Mouse (Mus musculus): ENCODE results near the gene Rragc. TPM values are rescaled to one million over a fixed set of nuclear protein-coding genes. Genes with fewer than 3 reads are reported as not detected.
"Not testable (repeated sequence)": the region's sequence is repeated elsewhere in the genome, so short reads cannot be mapped to it uniquely, and the experiment has no call there.

The Rragc gene
- total RNA-seq (2021) = 10 to 100 TPM; 50.8 to 52.6 TPM

DNA sequence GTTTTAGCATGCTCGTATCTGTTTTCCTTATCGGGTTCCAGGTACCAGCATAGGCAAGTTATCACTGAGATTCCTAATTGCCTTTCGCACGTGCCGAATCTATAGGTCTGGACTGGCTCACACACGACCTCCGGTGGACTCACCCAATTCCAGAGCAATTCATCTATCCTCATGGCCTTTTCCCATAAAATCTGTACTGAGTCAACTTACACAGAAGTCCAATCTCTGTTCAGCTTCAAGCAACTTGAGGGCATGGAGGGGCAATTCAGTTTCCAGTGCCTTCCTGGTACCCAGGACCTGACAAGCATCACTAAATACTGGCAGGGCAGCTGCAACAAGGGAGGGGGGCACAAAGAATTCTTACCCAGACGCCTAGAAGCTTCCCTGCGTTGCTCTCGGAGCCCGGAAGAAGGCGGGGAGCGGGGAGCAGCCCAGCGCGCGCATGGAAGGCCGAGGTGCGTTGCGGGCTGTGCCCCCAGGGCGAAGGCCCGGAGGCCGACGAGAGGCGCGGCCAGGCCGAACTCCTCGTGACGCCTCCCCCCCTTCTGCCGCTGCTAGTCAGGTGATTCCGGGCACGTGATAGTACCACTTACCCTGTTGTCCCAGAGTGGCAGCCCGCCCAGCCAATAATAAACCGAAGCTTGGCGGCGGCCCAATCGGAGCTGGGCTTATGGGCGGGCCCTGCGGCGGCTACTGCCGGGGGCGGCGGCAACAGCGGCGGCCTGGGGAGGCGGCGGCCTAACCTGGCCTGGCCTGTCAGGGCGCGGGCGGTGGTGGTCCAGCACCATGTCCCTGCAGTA lies at the start of gene Rragc:
Gene Rragc, plus strand, starts transcription at position 699 of the 800 bp plus-strand sequence.
- DNase-seq = peak; percentile 100

GRCm38 (mm10) chr4:123893726-123894125 lies 23.5 kb upstream of the Rragc start:
- DNase-seq = no peak

- DNase-seq = no peak
Measured at GRCm38 (mm10) chr4:123894295-123894694, 23.0 kb upstream of the Rragc start.

- DNase-seq = peak; percentile 72
Measured at GRCm38 (mm10) chr4:123898696-123899095, 18.6 kb upstream of the Rragc start.

GRCm38 (mm10) chr4:123903432-123903831 lies 13.8 kb upstream of the Rragc start:
- DNase-seq = no peak

- peak; percentile 100 for DNase-seq
Measured at GRCm38 (mm10) chr4:123904333-123905125, 12.7 kb upstream of the Rragc start, which contains the start of gene Mycbp. Gene Mycbp, plus strand, starts transcription at chr4:123904832.

- no peak for DNase-seq
Measured at GRCm38 (mm10) chr4:123905126-123905668, 12.0 kb upstream of the Rragc start.

DNA sequence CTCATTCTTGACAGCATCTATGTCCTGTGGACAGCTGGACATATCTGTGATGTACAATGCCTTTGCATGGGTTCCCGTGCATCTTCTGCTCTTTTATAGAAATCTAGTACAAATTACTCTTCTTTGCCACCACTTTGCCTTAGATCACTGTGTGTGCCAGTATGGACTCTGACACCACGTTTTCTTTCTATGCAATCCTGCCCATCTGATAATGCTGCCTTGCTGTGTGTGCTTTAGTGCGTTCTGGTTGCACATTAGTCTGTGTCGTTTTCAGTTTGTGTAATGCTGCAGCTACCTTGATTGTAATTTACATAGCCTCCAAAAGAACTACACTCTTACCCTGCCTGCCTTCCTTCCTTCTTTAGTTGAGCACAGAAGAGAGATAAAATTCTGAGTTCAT lies 5.7 kb upstream of the Rragc start:
- no peak for DNase-seq

DNA sequence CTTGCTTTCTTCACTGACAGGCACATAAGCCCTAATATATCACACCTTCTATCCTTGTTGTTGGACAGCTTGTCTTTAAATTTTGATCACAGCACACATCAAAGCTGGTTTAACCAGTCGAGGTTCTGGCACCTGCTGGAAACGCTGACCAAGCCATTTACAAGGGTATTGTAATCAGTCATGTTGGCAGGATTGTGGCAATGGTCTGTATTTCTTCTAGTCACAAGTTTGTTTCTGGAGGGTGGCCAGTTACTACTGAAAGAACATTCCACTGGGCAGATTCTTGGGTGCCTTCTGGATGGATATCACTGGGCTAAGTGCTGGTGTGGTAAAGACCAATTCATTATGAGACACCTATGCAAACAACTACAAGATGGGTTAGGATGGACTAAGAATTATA lies 4.8 kb upstream of the Rragc start:
- no peak for DNase-seq

DNA sequence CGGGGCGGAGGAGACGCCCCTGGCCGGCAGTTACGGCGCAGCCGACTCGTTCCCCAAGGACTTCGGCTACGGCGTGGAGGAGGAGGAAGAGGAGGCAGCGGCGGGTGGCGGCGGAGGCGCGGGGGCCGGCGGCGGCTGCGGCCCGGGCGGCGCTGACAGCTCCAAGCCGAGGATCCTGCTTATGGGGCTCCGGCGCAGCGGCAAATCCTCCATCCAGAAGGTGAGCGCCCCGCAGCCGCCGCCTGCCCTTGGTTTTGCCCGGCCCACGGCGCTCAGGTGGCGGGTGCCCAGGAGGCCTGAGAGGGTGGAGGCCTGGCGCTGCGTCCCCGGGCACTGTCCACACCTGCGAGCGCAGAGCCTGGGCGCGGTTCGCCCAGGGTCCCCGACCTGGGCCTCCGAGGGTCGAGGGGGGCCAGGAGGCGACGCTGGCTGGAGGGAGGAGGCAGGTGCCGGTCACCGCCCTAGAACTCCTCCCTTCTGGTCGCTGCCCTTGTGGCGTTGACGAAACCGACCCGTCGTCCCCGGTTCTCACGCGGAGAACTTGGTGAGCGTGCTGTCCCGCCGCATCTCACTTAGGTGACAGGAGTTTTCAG lies 398 bp downstream of the Rragc start, which contains the start of gene 4930535I16Rik:
Gene 4930535I16Rik, minus strand, starts transcription at position 475 of the 593 bp plus-strand sequence.
- peak; percentile 52 for DNase-seq

DNA sequence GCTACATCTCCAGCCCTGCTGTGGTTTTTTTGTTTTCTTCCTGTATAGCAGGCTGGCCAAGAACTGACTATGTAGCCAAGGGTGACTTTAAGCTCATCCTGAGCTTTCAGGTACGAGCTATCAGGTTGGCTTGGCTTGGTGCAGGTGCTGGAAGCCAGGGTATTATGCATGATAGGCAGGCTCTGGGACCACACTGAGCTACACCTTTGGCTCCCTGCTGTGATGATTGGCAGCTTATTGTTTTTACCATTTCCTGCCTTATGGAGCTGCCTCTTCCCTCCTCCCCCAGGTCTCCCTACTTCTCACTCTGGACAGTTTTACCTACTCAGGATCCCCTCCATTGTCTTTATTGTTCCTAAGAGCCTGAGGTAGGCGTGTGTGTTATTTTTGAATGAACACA lies 1.6 kb downstream of the Rragc start:
- no peak for DNase-seq

- DNase-seq = no peak
Measured at GRCm38 (mm10) chr4:123921055-123921565, 3.9 kb downstream of the Rragc start.

DNA sequence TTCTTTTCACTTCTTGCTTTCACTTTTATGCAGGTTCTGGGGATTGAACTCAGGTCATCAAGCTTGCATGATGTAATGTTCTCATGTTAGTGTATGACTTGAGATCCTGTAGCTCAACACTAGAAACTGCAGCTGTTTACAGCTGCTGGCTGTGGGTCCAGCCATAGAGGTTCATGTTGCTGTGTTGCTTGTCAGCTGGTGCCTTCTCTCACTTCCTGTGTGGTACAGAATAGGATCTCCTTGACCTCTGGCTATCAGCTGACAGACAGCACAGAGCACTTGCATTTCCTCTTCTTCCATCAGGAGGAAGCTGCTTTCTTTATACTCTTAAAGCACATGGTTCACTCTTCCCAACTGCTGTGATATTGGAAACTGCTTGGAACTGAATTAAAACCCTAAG lies 10.7 kb downstream of the Rragc start:
- DNase-seq = no peak

GRCm38 (mm10) chr4:123929994-123930393 lies 12.7 kb downstream of the Rragc start:
- no peak for DNase-seq

- DNase-seq = no peak
Measured at GRCm38 (mm10) chr4:123934306-123934705, 17.1 kb downstream of the Rragc start.

DNA sequence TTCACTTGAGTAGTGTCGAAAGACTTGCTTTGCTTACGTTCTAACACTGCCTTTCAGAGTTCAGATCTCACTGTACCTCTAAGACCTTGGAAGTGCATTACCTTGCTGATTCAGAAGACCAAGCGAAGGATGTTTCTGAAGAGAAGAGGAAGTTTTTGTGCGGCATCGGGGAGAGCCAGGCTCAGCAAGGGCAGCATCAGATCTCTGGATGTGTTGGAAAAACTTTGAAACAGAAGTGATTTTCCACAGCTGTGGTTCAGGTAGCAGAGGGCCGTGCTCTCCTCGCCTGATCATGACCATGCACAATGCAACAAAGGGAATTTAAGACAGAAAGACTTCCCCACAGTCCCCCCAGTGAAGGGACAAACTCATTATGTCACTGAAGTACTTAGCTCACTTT lies 18.8 kb downstream of the Rragc start:
- DNase-seq = no peak

- peak; percentile 83 for DNase-seq
Measured at GRCm38 (mm10) chr4:123939838-123940237, 22.6 kb downstream of the Rragc start.

DNA sequence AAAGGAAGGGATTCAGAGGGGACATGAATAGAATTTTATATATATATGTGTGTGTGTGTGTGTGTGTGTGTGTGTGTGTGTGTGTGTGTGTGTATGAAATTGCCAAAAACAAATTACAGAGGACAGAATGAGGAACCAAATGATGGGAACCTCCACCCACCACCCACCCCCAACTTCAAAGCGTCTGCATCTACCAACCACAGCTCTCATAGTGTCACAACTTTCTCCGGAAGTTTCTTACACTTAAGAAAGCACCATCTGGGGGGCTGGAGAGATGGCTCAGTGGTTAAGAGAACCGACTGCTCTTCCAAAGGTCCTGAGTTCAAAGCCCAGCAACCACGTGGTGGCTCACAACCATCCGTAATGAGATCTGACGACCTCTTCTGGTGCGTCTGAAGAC lies 23.6 kb downstream of the Rragc start:
- DNase-seq = not testable (repeated sequence)

- DNase-seq = no peak
Measured at GRCm38 (mm10) chr4:123946701-123947100, 29.5 kb downstream of the Rragc start.

DNA sequence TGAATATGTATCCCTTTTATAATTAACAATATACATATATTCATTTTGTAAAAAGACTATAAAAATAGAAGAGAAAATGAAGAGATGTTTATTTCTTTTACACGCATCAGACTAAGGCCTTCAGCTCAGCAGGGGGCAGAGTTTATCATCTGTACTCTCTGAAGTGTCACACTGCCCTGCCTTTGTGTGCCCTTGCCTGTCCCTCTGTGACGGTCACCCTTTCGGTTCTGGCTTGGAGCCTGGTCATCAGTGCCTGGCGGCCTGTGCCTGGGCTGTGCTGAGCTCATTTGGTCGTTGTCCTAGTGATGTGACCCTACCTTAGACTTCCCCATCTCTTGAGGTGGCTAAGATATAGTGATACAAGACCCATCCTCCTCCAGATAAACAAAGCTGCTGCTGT lies 29.9 kb downstream of the Rragc start:
- peak; percentile 14 for DNase-seq

DNA sequence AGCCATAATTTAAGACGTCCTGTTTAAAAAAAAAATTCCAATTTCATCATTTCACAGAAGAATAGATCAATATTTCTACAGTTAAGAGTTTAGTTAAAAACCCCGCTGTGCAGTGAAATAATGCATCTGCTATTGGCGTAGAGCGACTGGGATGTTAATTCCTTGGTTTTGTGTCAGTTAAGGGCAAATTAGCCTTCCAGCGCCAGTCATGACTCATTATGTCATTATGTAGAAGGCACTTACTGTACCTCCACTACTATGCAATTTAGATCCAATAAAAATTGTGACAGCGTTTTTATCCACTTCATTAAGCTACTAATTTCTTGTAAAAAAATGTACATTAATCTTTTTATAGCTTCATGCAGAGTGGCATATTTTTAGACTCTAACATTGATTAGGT lies 31.7 kb downstream of the Rragc start:
- DNase-seq = no peak

DNA sequence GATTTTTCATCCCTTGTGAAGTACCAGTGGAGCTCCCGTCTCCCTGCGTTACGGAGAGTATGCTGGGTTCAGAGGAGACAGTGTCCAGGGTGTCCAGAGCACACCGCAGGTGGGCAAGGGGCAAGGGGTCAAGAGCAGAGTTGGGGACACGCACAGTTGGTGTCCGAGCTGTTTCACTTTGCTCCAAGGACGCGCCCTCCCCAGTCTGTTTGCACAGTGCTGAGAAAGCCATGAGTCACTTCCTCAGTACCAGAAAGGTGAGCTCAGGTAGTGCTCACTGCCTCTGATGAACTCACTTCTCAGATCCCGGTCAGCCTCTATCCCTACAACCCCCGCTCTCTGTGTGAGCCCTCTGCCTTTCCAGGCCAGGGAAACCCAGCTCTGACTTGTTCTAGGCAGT lies 32.4 kb downstream of the Rragc start:
- no peak for DNase-seq

DNA sequence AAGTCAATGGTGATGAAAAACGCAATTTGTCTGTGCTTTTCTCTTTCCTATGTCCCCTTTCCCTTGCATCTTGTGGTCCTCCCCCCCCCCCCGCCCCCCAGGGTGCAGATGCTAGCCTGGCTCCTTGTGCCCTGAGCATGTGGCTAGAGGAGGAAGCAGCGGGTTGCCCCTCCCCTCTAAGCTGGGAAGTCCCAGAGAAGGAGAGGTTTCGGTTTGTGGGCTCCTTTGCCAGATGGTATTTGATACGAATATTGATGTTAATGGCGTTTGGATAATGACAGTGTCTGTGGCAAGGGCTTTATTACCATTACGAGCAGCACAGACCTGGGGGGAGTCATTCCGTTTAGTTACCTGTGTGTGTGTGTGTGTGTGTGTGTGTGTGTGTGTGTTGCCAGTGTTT lies 34.8 kb downstream of the Rragc start:
- no peak for DNase-seq
